Mouse (Mus musculus) CD4-positive helper T cell, adult 2 months (primary cell): ENCODE data around the gene Gm7903.
"Not testable (repeated sequence)": the region's sequence is repeated elsewhere in the genome, so short reads cannot be mapped to it uniquely, and the experiment has no call there.

Source experiments
- DNase-seq: peaks from one replicate; pipeline ENCODE4 v3.0.0-alpha.2; 2012; ENCODE audit warnings: low read depth, missing footprints, low spot score

Gene Gm7903

DNA sequence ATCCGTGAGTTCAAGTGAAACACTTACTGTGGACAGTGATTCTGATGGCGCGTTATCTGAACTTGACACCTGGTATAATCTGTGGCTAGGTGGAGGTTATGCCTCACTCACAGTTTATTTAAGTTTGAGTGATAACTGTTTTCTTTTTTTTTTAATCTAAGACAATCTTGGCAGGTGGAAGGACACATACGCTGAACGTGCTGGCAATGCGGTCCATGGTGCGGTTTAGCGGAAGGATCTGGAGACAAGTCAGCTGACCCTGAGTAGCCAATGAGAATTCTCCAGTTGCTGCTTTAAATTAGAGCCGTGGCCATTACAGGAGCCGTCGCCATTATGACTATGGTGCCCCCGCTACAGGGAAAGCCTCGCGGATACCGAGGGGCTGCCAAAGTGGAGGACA is at the start of gene Gm7903:
Gene Gm7903 (plus strand): TSS at position 301 of the 400 bp plus-strand sequence.
- not testable (repeated sequence) for DNase-seq

DNA sequence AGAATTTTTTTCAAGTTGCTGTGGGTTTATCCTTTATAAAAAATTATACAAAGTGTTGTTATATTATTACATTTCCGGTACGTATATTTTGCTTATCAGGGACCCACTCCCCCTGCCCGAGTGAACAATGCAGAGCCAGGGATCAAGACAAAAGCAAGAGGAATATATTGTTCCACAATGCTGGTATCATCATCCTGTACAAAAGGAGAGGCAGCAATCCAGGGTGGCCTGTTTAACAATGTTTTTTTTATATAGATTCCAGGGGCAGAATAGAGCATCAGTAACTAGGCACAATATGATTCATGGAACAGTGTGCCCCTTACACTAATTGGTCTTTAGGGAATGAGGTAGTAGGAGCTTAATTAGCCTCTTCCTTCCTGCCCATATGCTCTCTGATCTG is 30.1 kb upstream of the Gm7903 start:
- not testable (repeated sequence) for DNase-seq

DNA sequence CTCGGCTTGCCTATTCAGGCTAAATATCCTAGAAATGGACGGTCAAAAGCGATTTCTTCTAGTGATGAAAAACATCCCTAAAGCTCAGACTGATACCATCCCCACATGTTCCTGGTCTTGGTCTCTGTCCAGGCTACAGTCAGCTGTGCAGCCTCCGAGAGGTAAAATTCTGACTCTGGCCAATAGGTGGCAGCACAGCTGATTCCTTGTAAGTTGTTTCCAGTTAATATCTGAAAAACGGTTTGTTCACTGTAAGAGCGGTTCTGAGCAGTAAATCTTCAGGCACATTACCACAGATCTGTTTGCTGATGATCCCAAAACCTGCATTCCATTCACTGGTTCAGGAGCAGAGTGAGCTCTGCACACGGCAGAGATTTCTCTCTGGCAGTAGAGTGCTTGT is 12.4 kb upstream of the Gm7903 start:
- not testable (repeated sequence) for DNase-seq

DNA sequence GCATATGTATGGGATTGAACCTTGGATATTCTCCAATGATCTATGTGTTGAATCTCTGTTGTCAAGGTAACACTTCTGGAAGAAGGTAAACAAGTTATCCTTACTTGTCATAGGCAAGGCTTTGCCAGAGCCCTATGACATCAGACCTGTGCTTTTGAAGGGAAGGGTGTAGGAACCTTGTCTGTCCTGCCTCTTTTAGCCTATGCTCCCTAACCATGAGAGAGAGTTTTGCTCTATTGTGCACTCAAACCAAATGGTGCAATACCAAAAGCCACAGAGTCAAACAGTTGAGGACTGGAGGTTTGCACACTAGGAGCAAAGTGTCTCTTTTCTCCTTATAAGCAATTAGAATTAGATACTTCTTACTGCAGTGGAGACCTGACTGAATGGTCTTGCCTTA is 11.8 kb upstream of the Gm7903 start:
- not testable (repeated sequence) for DNase-seq

DNA sequence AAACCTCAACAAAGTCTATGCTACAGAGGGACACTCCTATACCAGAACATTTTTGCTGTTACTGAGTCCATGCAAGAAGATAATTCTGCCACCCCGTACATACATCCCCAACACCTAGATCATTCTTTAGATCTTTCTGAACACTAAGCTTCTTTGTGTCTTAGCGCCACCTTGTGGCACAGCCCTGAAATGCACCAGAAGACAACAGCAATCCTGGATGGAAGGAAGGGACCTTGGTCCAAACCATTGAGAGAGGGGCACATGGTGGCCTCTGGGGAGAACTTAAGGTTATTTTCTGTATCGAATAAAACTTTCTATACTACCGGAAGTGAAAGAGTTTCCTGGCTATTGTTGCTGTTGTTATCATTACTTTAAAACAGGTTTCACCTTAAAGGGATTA is 11.2 kb upstream of the Gm7903 start:
- not testable (repeated sequence) for DNase-seq

DNA sequence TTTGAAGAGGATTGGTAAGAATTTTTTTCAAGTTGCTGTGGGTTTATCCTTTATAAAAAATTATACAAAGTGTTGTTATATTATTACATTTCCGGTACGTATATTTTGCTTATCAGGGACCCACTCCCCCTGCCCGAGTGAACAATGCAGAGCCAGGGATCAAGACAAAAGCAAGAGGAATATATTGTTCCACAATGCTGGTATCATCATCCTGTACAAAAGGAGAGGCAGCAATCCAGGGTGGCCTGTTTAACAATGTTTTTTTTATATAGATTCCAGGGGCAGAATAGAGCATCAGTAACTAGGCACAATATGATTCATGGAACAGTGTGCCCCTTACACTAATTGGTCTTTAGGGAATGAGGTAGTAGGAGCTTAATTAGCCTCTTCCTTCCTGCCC is 30.5 kb downstream of the Gm7903 start:
- not testable (repeated sequence) for DNase-seq

DNA sequence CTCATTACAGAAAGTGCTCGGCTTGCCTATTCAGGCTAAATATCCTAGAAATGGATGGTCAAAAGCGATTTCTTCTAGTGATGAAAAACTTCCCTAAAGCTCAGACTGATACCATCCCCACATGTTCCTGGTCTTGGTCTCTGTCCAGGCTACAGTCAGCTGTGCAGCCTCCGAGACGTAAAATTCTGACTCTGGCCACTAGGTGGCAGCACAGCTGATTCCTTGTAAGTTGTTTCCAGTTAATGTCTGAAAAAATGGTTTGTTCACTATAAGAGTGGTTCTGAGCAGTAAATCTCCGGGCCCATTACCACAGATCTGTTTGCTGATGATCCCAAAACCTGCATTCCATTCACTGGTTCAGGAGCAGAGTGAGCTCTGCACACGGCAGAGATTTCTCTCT is 48.3 kb downstream of the Gm7903 start:
- not testable (repeated sequence) for DNase-seq

DNA sequence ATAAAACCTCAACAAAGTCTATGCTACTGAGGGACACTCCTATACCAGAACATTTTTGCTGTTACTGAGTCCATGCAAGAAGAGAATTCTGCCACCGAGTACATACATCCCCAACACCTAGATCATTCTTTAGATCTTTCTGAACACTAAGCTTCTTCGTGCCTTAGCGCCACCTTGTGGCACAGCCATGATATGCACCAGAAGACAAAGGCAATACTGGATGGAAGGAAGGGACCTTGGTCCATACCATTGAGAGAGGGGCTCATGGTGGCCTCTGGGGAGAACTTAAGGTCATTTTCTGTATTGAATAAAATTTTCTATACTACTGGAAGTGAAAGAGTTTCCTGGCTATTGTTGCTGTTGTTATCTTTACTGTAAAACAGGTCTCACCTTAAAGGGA is 49.5 kb downstream of the Gm7903 start:
- DNase-seq, result not testable (repeated sequence)
